Mouse (Mus musculus) intestine, embryonic 14.5 days (tissue): ENCODE data around the gene Olfr1361. TPM values are rescaled to one million over a fixed set of nuclear protein-coding genes. Genes with fewer than 3 reads are reported as not detected.

Experiments
- ATAC-seq: fragments of 200-750 bp; cut with Nextera tagmentation; replicated peaks from 2 replicates; pipeline ENCODE4 v1.8.0; 2017; ENCODE audit warnings: low read depth, moderate number of reproducible peaks, moderate TSS enrichment, moderate library complexity; ENCODE audit not compliant: low FRiP score, low TSS enrichment
- DNase-seq: peaks from one replicate; pipeline ENCODE4 v3.0.0-alpha.2; 2018; ENCODE audit warnings: low spot score
- H3K27ac ChIP-seq: fragments of 300-500 bp; sonication (generic); 2 replicates; pipeline ENCODE4 v1.5.1; 2014; ENCODE audit warnings: low read depth, mild to moderate bottlenecking, control low read depth
- H3K27me3 ChIP-seq: fragments of 300-500 bp; sonication (generic); replicated peaks from 2 replicates; pipeline ENCODE4 v1.6.1; 2014; ENCODE audit warnings: low read length, control low read depth; ENCODE audit not compliant: control insufficient read depth, insufficient read depth
- H3K36me3 ChIP-seq: fragments of 300-500 bp; sonication (generic); 2 replicates; pipeline ENCODE4 v1.6.1; 2014; ENCODE audit warnings: low read length, control low read depth; ENCODE audit not compliant: control insufficient read depth, insufficient read depth
- H3K4me1 ChIP-seq: fragments of 300-500 bp; sonication (generic); replicated peaks from 2 replicates; pipeline ENCODE4 v1.6.1; 2014; ENCODE audit warnings: low read length, control low read depth, mixed read lengths; ENCODE audit not compliant: control insufficient read depth, insufficient read depth
- H3K4me2 ChIP-seq: fragments of 300-500 bp; sonication (generic); 2 replicates; pipeline ENCODE4 v1.6.1; 2014; ENCODE audit warnings: low read length
- H3K4me3 ChIP-seq: fragments of 300-500 bp; sonication (generic); 2 replicates; pipeline ENCODE4 v1.5.1; 2014; ENCODE audit warnings: low read depth, low read length, control low read depth, mixed read lengths
- H3K9ac ChIP-seq: fragments of 300-500 bp; sonication (generic); 2 replicates; pipeline ENCODE4 v1.6.1; 2014; ENCODE audit warnings: mild to moderate bottlenecking, low read length
- H3K9me3 ChIP-seq: fragments of 300-500 bp; sonication (generic); 2 replicates; pipeline ENCODE4 v1.6.1; 2016; ENCODE audit warnings: low read length, control low read depth; ENCODE audit not compliant: control insufficient read depth
- polyA plus RNA-seq: library from polyadenylated mRNA; unstranded; fragments of >200 nt; fragmentation: Nextera tagmentation; extraction: Ambion mirVana; gene quantifications from 2 replicates; pipeline ENCODE4 v1.2.1, GENCODE M21; 2014

Olfr1361 gene
- polyA plus RNA-seq, 1 experiment from 2014 or later: not detected

- H3K4me1 ChIP-seq: no peaks in the 10 kb centered on the region
- H3K27me3 ChIP-seq: no peaks in the 10 kb centered on the region
- H3K9ac ChIP-seq: no peak within 1 kb of the TSS
- H3K27ac ChIP-seq: no peak within 1 kb of the TSS
- DNase-seq (no peak), ATAC-seq (no peak)
- H3K4me2 ChIP-seq: no peak within 1 kb of the TSS
- no peaks in the 10 kb centered on the region for H3K9me3 ChIP-seq
- no peaks in the 10 kb centered on the region for H3K36me3 ChIP-seq
- H3K4me3 ChIP-seq: no peak within 1 kb of the TSS
Measured at GRCm38 (mm10) chr13:21613922-21614321, 49.3 kb downstream of the Olfr1361 start, which contains the start of gene Olfr1362. Gene Olfr1362 (minus strand): TSS chr13:21614022.

Other genes with a start within 250 kb of the Olfr1361 start
- gene Pgbd1, start 222.3 kb downstream of the Olfr1361 start, polyA plus RNA-seq: 2.7 and 3.2 TPM in 2 replicates
- gene Zscan26, start 209.7 kb downstream of the Olfr1361 start, polyA plus RNA-seq: 23.0 and 29.7 TPM in 2 replicates
- 2.1 and 2.6 TPM in 2 replicates for gene Nkapl, start 194.9 kb downstream of the Olfr1361 start, polyA plus RNA-seq
- 3.3 and 3.4 TPM in 2 replicates for gene Zkscan4, start 184.5 kb downstream of the Olfr1361 start, polyA plus RNA-seq
- not detected in 2 replicates for gene Gm10065, start 183.9 kb downstream of the Olfr1361 start, polyA plus RNA-seq
- 0.22 and 0.32 TPM in 2 replicates for gene AK157302, start 168.2 kb downstream of the Olfr1361 start, polyA plus RNA-seq
- gene Gm11273, start 162.0 kb downstream of the Olfr1361 start, polyA plus RNA-seq: 5.6 and 8.3 TPM in 2 replicates
- gene Zkscan8, start 132.3 kb downstream of the Olfr1361 start, polyA plus RNA-seq: 8.2 and 9.6 TPM in 2 replicates
- gene Olfr1366, start 120.6 kb downstream of the Olfr1361 start, polyA plus RNA-seq: 0.05 and 0.16 TPM in 2 replicates
- gene Olfr1535, start 103.5 kb downstream of the Olfr1361 start, polyA plus RNA-seq: not detected in 2 replicates
- gene Olfr1364, start 81.6 kb downstream of the Olfr1361 start, polyA plus RNA-seq: not detected in 2 replicates
- gene Olfr1362, start 49.4 kb downstream of the Olfr1361 start, polyA plus RNA-seq: not detected in 2 replicates
- gene Olfr11, start 20.9 kb downstream of the Olfr1361 start, polyA plus RNA-seq: not detected in 2 replicates
- gene Olfr1360, start 14.0 kb upstream of the Olfr1361 start, polyA plus RNA-seq: not detected in 2 replicates
- gene Olfr1359, start 34.7 kb upstream of the Olfr1361 start, polyA plus RNA-seq: not detected in 2 replicates
- gene Hist1h2bl, start 52.8 kb upstream of the Olfr1361 start, polyA plus RNA-seq: 3.5 and 4.9 TPM in 2 replicates
- gene Hist1h2ai, start 53.0 kb upstream of the Olfr1361 start, polyA plus RNA-seq: 26.2 and 47.7 TPM in 2 replicates
- 7.7 and 18.4 TPM in 2 replicates for gene Hist1h3h, start 54.3 kb upstream of the Olfr1361 start, polyA plus RNA-seq
- gene Hist1h2bm, start 58.7 kb upstream of the Olfr1361 start, polyA plus RNA-seq: 4.0 and 5.3 TPM in 2 replicates
- gene Hist1h4j, start 71.7 kb upstream of the Olfr1361 start, polyA plus RNA-seq: 2.2 and 2.3 TPM in 2 replicates
- 7.2 and 10.8 TPM in 2 replicates for gene Hist1h4k, start 87.1 kb upstream of the Olfr1361 start, polyA plus RNA-seq
- gene Hist1h2ak, start 90.4 kb upstream of the Olfr1361 start, polyA plus RNA-seq: 18.2 and 18.4 TPM in 2 replicates
- 3.2 and 3.7 TPM in 2 replicates for gene Hist1h2bn, start 90.7 kb upstream of the Olfr1361 start, polyA plus RNA-seq
- 16.0 and 16.8 TPM in 2 replicates for gene Hist1h1b, start 117.2 kb upstream of the Olfr1361 start, polyA plus RNA-seq
- gene Hist1h3i, start 120.0 kb upstream of the Olfr1361 start, polyA plus RNA-seq: 188 and 230 TPM in 2 replicates
- gene Hist1h2an, start 123.8 kb upstream of the Olfr1361 start, polyA plus RNA-seq: 10.1 TPM in 1 of 2 replicates, not detected in the other
- 0.74 and 1.8 TPM in 2 replicates for gene Hist1h2bp, start 124.1 kb upstream of the Olfr1361 start, polyA plus RNA-seq
- 19.9 and 23.4 TPM in 2 replicates for gene Hist1h2bq, start 146.8 kb upstream of the Olfr1361 start, polyA plus RNA-seq
- gene Hist1h2ao, start 147.1 kb upstream of the Olfr1361 start, polyA plus RNA-seq: 4.0 TPM in 1 of 2 replicates, not detected in the other
- gene Hist1h4m, start 148.4 kb upstream of the Olfr1361 start, polyA plus RNA-seq: not detected in 2 replicates
- gene Hist1h4n, start 168.8 kb upstream of the Olfr1361 start, polyA plus RNA-seq: 20.6 and 22.9 TPM in 2 replicates
- gene Hist1h2ap, start 170.1 kb upstream of the Olfr1361 start, polyA plus RNA-seq: 4,338 and 4,830 TPM in 2 replicates
- gene Hist1h2br, start 170.4 kb upstream of the Olfr1361 start, polyA plus RNA-seq: 22.1 and 24.2 TPM in 2 replicates